Mouse (Mus musculus): ENCODE results near the gene Rhbdf1. TPM values are rescaled to one million over a fixed set of nuclear protein-coding genes. Genes with fewer than 3 reads are reported as not detected.

The Rhbdf1 gene
- total and polyA plus RNA-seq, 3 experiments = 24.7 to 37.6 (median 34.2) TPM

GRCm38 (mm10) chr11:32226124-32226871, 4.2 kb upstream of the Rhbdf1 start, which contains the start of gene Mpg (continued):
- peak; percentile 41; the same call in 1 of the 2 replicates for TF ChIP-seq IRF4 (IDR thresholded peaks at IDR 0.05; ENCODE audit: low read depth, low read length)
- no peak for TF ChIP-seq MYC (IDR thresholded peaks at IDR 0.05; ENCODE audit: low read depth, low read length)
- TF ChIP-seq POLR2A (IDR thresholded peaks at IDR 0.05; ENCODE audit: low read depth, low read length) = peak; percentile 100
- no peak for TF ChIP-seq MAX (IDR thresholded peaks at IDR 0.05; ENCODE audit: low read length)
- TF ChIP-seq MAZ (IDR thresholded peaks at IDR 0.05; ENCODE audit: low read depth, low read length) = peak; percentile 50; the same call in 1 of the 2 replicates
- no peak for TF ChIP-seq ZNF384 (IDR thresholded peaks at IDR 0.05; ENCODE audit: low read depth, low read length)
- TF ChIP-seq CHD1 (IDR thresholded peaks at IDR 0.05; ENCODE audit: low read depth, low read length) = no peak
- TF ChIP-seq JUND (conservative IDR thresholded peaks at IDR 0.05; ENCODE audit: low read depth, low read length) = no peak
- peak; percentile 80; the same call in 1 of the 2 replicates for TF ChIP-seq MXI1 (IDR thresholded peaks at IDR 0.05; ENCODE audit: low read depth, low read length)
- no peak for TF ChIP-seq ETS1 (conservative IDR thresholded peaks at IDR 0.05; ENCODE audit: low read depth, low read length)
- TF ChIP-seq BHLHE40 (IDR thresholded peaks at IDR 0.05; ENCODE audit: low read depth, low read length) = no peak
- TF ChIP-seq CTCF (conservative IDR thresholded peaks at IDR 0.05 in 1 of 2, IDR thresholded peaks at IDR 0.05 in 1 of 2; ENCODE audit: low read depth in 2 of 2, low read length in 2 of 2) = no peak
- no peak for TF ChIP-seq RAD21 (IDR thresholded peaks at IDR 0.05; ENCODE audit: low read depth, low read length)
- TF ChIP-seq E2F4 (IDR thresholded peaks at IDR 0.05; ENCODE audit: insufficient replicate concordance, low read depth, low read length) = no peak
- no peak for TF ChIP-seq RCOR1 (conservative IDR thresholded peaks at IDR 0.05; ENCODE audit: low read depth, low read length)
- peak; percentile 93 for TF ChIP-seq POLR2AphosphoS2 (IDR thresholded peaks at IDR 0.05; ENCODE audit: low read depth, low read length)

GRCm38 (mm10) chr11:32225222-32226104, 3.4 kb upstream of the Rhbdf1 start:
- Histone ChIP-seq H3K36me3 (replicated peaks in 1 of 2; ENCODE audit: control insufficient read depth in 1 of 2, insufficient read depth in 1 of 2, low read length in 1 of 2) (peaks cover 18 to 30% of the 10 kb centered on the region in 2 experiments), H3K27ac (ENCODE audit: insufficient read depth, low read depth) (no peak overlapping the region), H3K9ac (ENCODE audit: insufficient read depth, low read depth) (no peak overlapping the region), H3K27me3 (replicated peaks) (peaks cover 19% of the 10 kb centered on the region), H3K4me1 (ENCODE audit: control insufficient read depth in 1 of 2, insufficient read depth in 2 of 2) (peaks cover 12 to 64% of the 10 kb centered on the region in 2 experiments), H3K4me2 (ENCODE audit: insufficient read depth, low read depth, poor library complexity, severe bottlenecking) (no peak overlapping the region), H3K79me2 (replicated peaks; ENCODE audit: control insufficient read depth, extremely low read depth, insufficient read depth, poor library complexity, severe bottlenecking) (no peaks in the 10 kb centered on the region), H3K9me3 (replicated peaks; ENCODE audit: low read length) (peaks cover 3% of the 10 kb centered on the region), H3K4me3 (replicated peaks in 1 of 3; ENCODE audit: low read depth in 2 of 3, low read length in 2 of 3, poor library complexity in 1 of 3) (no peak overlapping the region)
- TF ChIP-seq MYC (IDR thresholded peaks at IDR 0.05; ENCODE audit: low read depth, low read length) (no peak), POLR2AphosphoS2 (IDR thresholded peaks at IDR 0.05; ENCODE audit: low read depth, low read length) (no peak), GABPA (IDR thresholded peaks at IDR 0.05; ENCODE audit: insufficient replicate concordance, low read depth, low read length) (no peak), HCFC1 (IDR thresholded peaks at IDR 0.05; ENCODE audit: low read depth, low read length) (no peak), ZNF384 (IDR thresholded peaks at IDR 0.05; ENCODE audit: low read depth, low read length) (no peak), RAD21 (IDR thresholded peaks at IDR 0.05; ENCODE audit: low read depth, low read length) (no peak), ELF1 (IDR thresholded peaks at IDR 0.05; ENCODE audit: low read depth, low read length) (no peak), NELFE (IDR thresholded peaks at IDR 0.05; ENCODE audit: low read depth, low read length) (no peak), JUND (conservative IDR thresholded peaks at IDR 0.05; ENCODE audit: low read depth, low read length) (no peak), CHD2 (IDR thresholded peaks at IDR 0.05; ENCODE audit: low read length) (no peak), MAX (IDR thresholded peaks at IDR 0.05; ENCODE audit: low read length) (no peak)
- dilution Hi-C loops (cut with MboI; ENCODE audit: extremely low pct_ligation_motif_present, extremely low pct_unique_long_range_greater_than_20kb, low sequenced_read_pairs) (no loop called here), in situ Hi-C loops (cut with MboI; ENCODE audit: low pct_ligation_motif_present, low pct_unique_long_range_greater_than_20kb, low sequenced_read_pairs) (no loop called here)
- DNase-seq (ENCODE audit: extremely low read depth) = no peak

Measured in CH12.LX (cell line).